Mouse (Mus musculus) spleen, embryonic (tissue): Measurements from ENCODE around the gene 4930444G20Rik.
"Not testable (repeated sequence)": the region's sequence is repeated elsewhere in the genome, so short reads cannot be mapped to it uniquely, and the experiment has no call there.

Experiments used
- CTCF ChIA-PET: fragments of 350-600 bp; sonication (Branson Sonifier 250); formaldehyde crosslinking; loops from one replicate; lab custom pipeline; 2022; lab: Charles Lee

The 4930444G20Rik gene

GRCm38 (mm10) chr10:22067979-22068378, at the start of gene 4930444G20Rik:
Gene 4930444G20Rik (minus strand): TSS chr10:22068079.
- CTCF ChIA-PET: not testable (repeated sequence)

GRCm38 (mm10) chr10:22074531-22074930, 6.7 kb upstream of the 4930444G20Rik start:
- CTCF ChIA-PET: no interaction called here

GRCm38 (mm10) chr10:22072739-22073138, 4.9 kb upstream of the 4930444G20Rik start:
- CTCF ChIA-PET: no interaction called here

- CTCF ChIA-PET: no interaction called here
These were observed 2.7 kb upstream of the 4930444G20Rik start for GRCm38 (mm10) chr10:22070576-22070975.

- CTCF ChIA-PET: no interaction called here
These were observed 2.3 kb upstream of the 4930444G20Rik start for GRCm38 (mm10) chr10:22070168-22070567.

- CTCF ChIA-PET: no interaction called here
These were observed 8.5 kb downstream of the 4930444G20Rik start for GRCm38 (mm10) chr10:22059415-22059814.

GRCm38 (mm10) chr10:22059026-22059325, 8.9 kb downstream of the 4930444G20Rik start:
- CTCF ChIA-PET: no interaction called here

- CTCF ChIA-PET: no interaction called here
These were observed 9.5 kb downstream of the 4930444G20Rik start for GRCm38 (mm10) chr10:22058218-22059025.

- CTCF ChIA-PET: no interaction called here
These were observed 12.6 kb downstream of the 4930444G20Rik start for GRCm38 (mm10) chr10:22055308-22055707.

GRCm38 (mm10) chr10:22036256-22036655, 31.6 kb downstream of the 4930444G20Rik start:
- CTCF ChIA-PET: not testable (repeated sequence)

- CTCF ChIA-PET: interaction anchor here (0.7 to 1.0 kb wide), 2 partner anchors 121 to 1290 kb away, joined by 3 to 4 read pairs; no protein-coding TSS in a partner anchor
These were observed 33.6 kb downstream of the 4930444G20Rik start for GRCm38 (mm10) chr10:22034303-22034702.

GRCm38 (mm10) chr10:22018618-22019017, 49.3 kb downstream of the 4930444G20Rik start:
- CTCF ChIA-PET: interaction anchor here (1.2 kb wide), 1 partner anchor 18 kb away, joined by 5 read pairs; no protein-coding TSS in a partner anchor

GRCm38 (mm10) chr10:22017469-22018159, 50.3 kb downstream of the 4930444G20Rik start:
- CTCF ChIA-PET: interaction anchor here (1.2 kb wide), 1 partner anchor 17 kb away, joined by 5 read pairs; no protein-coding TSS in a partner anchor
